9 mouse cellular contexts compared by ENCODE assay signal in genomic region chr16:56131666-56132065, GRCm38 (mm10).
DNase-seq lines count a peak whose midpoint lies in the region; ATAC-seq and TF ChIP-seq lines count a peak whose summit lies in the region.
"Had no signal": no experiment of that assay in that cellular context is flagged by ENCODE, and none has a peak within 500 bp of the region (broad histone marks: within the 10 kb centered on the region; RNA-seq: fewer than 3 reads in every experiment).

No protein-coding gene starts in this region.

- no peak overlapping the region for H3K27ac ChIP-seq in kidney, postnatal 0 days
- H3K27ac ChIP-seq in intestine, postnatal 0 days (ENCODE audit: low read depth, low read length) = no peak overlapping the region
- H3K27ac ChIP-seq in hindbrain, embryonic 10.5 days = no peak overlapping the region
- H3K27ac ChIP-seq: liver, embryonic 15.5 days had no signal

- no peak overlapping the region for H3K4me2 ChIP-seq in kidney, postnatal 0 days (ENCODE audit: low read length)
- no peak overlapping the region for H3K4me2 ChIP-seq in intestine, postnatal 0 days (replicated peaks; ENCODE audit: low read depth)
- H3K4me2 ChIP-seq: liver, embryonic 15.5 days had no signal

- no peaks in the 10 kb centered on the region for H3K9me3 ChIP-seq in kidney, postnatal 0 days (replicated peaks; ENCODE audit: low read length)
- H3K9me3 ChIP-seq in E14TG2a.4 (ENCODE audit: low read length) = no peaks in the 10 kb centered on the region
- no peaks in the 10 kb centered on the region for H3K9me3 ChIP-seq in intestine, postnatal 0 days (ENCODE audit: control insufficient read depth)
- H3K9me3 ChIP-seq in hindbrain, embryonic 10.5 days = no peaks in the 10 kb centered on the region
- H3K9me3 ChIP-seq: liver, embryonic 15.5 days had no signal

- peak; percentile 81 for DNase-seq in kidney, postnatal 0 days (ENCODE audit: low spot score)
- DNase-seq in kidney, postnatal 10 days = no peak
- peak; percentile 57 for DNase-seq in ZHBTc4 (ENCODE audit: low read depth, low spot score)
- no peak for DNase-seq in gastrocnemius, postnatal 10 days
- no peak for DNase-seq in hindbrain, embryonic 10.5 days (ENCODE audit: low spot score)
- no peak for DNase-seq in right cerebral cortex, postnatal 4 days

- no peaks in the 10 kb centered on the region for H3K27me3 ChIP-seq in kidney, postnatal 0 days (ENCODE audit: insufficient read depth, low read length)
- H3K27me3 ChIP-seq in E14TG2a.4 (ENCODE audit: insufficient read depth, low read length) = no peaks in the 10 kb centered on the region
- no peaks in the 10 kb centered on the region for H3K27me3 ChIP-seq in intestine, postnatal 0 days (replicated peaks; ENCODE audit: control insufficient read depth, insufficient read depth, low read length)
- H3K27me3 ChIP-seq in hindbrain, embryonic 10.5 days (ENCODE audit: insufficient read depth, poor library complexity, severe bottlenecking) = no peaks in the 10 kb centered on the region
- H3K27me3 ChIP-seq: liver, embryonic 15.5 days had no signal

- no peak overlapping the region for H3K4me3 ChIP-seq in kidney, postnatal 0 days (replicated peaks; ENCODE audit: low read depth, low read length)
- H3K4me3 ChIP-seq in E14TG2a.4 (replicated peaks; ENCODE audit: low read length) = no peak overlapping the region
- H3K4me3 ChIP-seq in intestine, postnatal 0 days (ENCODE audit: low read depth, low read length) = no peak overlapping the region
- H3K4me3 ChIP-seq in hindbrain, embryonic 10.5 days = no peak overlapping the region
- H3K4me3 ChIP-seq: liver, embryonic 15.5 days had no signal

- H3K4me1 ChIP-seq in kidney, postnatal 0 days (replicated peaks; ENCODE audit: insufficient read depth, low read length) = no peaks in the 10 kb centered on the region
- H3K4me1 ChIP-seq in E14TG2a.4 (replicated peaks; ENCODE audit: low read depth, low read length) = no peaks in the 10 kb centered on the region
- no peaks in the 10 kb centered on the region for H3K4me1 ChIP-seq in intestine, postnatal 0 days (replicated peaks; ENCODE audit: control insufficient read depth, insufficient read depth, low read length)
- no peaks in the 10 kb centered on the region for H3K4me1 ChIP-seq in hindbrain, embryonic 10.5 days (replicated peaks)
- H3K4me1 ChIP-seq: liver, embryonic 15.5 days had no signal

- peak; percentile 75 for TF ChIP-seq CTCF in kidney, postnatal 0 days (IDR thresholded peaks at IDR 0.05; ENCODE audit: low read depth)
- TF ChIP-seq CTCF in E14TG2a.4 (conservative IDR thresholded peaks at IDR 0.05; ENCODE audit: low read length) = peak; percentile 70
- TF ChIP-seq CTCF in intestine, postnatal 0 days (IDR thresholded peaks at IDR 0.05; ENCODE audit: low read depth) = peak; percentile 72

- H3K36me3 ChIP-seq in kidney, postnatal 0 days (ENCODE audit: insufficient read depth, low read length) = 0 out of 2 replicates have a peak, but pooled peaks cover 6% of the 10 kb centered on the region
- H3K36me3 ChIP-seq in E14TG2a.4 (ENCODE audit: insufficient read depth, low read length) = no peaks in the 10 kb centered on the region
- H3K36me3 ChIP-seq in intestine, postnatal 0 days (ENCODE audit: control insufficient read depth, insufficient read depth) = peaks cover 12% of the 10 kb centered on the region
- H3K36me3 ChIP-seq in hindbrain, embryonic 10.5 days = peaks cover 26% of the 10 kb centered on the region

- ATAC-seq in kidney, postnatal 0 days (replicated peaks; ENCODE audit: low FRiP score, low read depth) = 0 out of 2 replicates have a peak, but pooled peaks have one; percentile 33
- ATAC-seq in intestine, postnatal 0 days = no peak

- 43% methylated on average over 3 of the region's 3 CpGs for WGBS in kidney, postnatal 0 days
- 40% methylated on average over 3 of the region's 3 CpGs for WGBS in intestine, postnatal 0 days
- WGBS in hindbrain, embryonic 10.5 days = 48% methylated on average over 3 of the region's 3 CpGs

- no peak overlapping the region for H3K9ac ChIP-seq in kidney, postnatal 0 days (ENCODE audit: low read depth, low read length)
- no peak overlapping the region for H3K9ac ChIP-seq in intestine, postnatal 0 days (ENCODE audit: low read depth, low read length)
- H3K9ac ChIP-seq: liver, embryonic 15.5 days had no signal

Comparison
In these comparisons a context has a peak if more than half of its experiments do, and no peak if none do; other contexts are left out.
1. DNase-seq: peak in kidney, postnatal 0 days (single experiment) and ZHBTc4 (single experiment); none in kidney, postnatal 10 days (single experiment), gastrocnemius, postnatal 10 days (single experiment), hindbrain, embryonic 10.5 days (single experiment) and right cerebral cortex, postnatal 4 days (single experiment).
2. Peak in every context shown above with its lines, with median percentiles within 50 percentile points of each other: CTCF ChIP-seq.